Mouse (Mus musculus): ENCODE results near the gene Zfp428. TPM values are rescaled to one million over a fixed set of nuclear protein-coding genes. Genes with fewer than 3 reads are reported as not detected.
A peak's percentile ranks its signal among the peaks of the same experiment; 100 is the strongest.

Zfp428 gene
- total RNA-seq, 2 experiments from 2014 or later, result 0.40 to 0.69 TPM

- 0 out of 2 replicates have a peak, but pooled peaks have one; percentile 1 for ATAC-seq (ENCODE audit: poor library complexity, severe bottlenecking)
Observed at GRCm38 (mm10) chr7:24546068-24546614, 39.3 kb downstream of the Zfp428 start, which contains the start of the genes Pinlyp and Xrcc1. Gene Pinlyp, minus strand, starts transcription at chr7:24546118. Gene Xrcc1, plus strand, starts transcription at chr7:24546289.

GRCm38 (mm10) chr7:24546634-24547389 lies 40.0 kb downstream of the Zfp428 start:
- peak; percentile 100 for ATAC-seq (ENCODE audit: poor library complexity, severe bottlenecking)

- no peak for ATAC-seq (ENCODE audit: poor library complexity, severe bottlenecking)
Observed at GRCm38 (mm10) chr7:24547534-24548036, 40.8 kb downstream of the Zfp428 start.

GRCm38 (mm10) chr7:24551985-24552759 lies 45.4 kb downstream of the Zfp428 start:
- ATAC-seq (ENCODE audit: poor library complexity, severe bottlenecking), result peak; percentile 91

- ATAC-seq (ENCODE audit: poor library complexity, severe bottlenecking), result no peak
Observed at GRCm38 (mm10) chr7:24555786-24556185, 49.0 kb downstream of the Zfp428 start.

- no peak for ATAC-seq (ENCODE audit: poor library complexity, severe bottlenecking)
Observed at GRCm38 (mm10) chr7:24561450-24561849, 54.6 kb downstream of the Zfp428 start.

GRCm38 (mm10) chr7:24563191-24563836 lies 56.5 kb downstream of the Zfp428 start:
- no peak for ATAC-seq (ENCODE audit: poor library complexity, severe bottlenecking)

- ATAC-seq (ENCODE audit: poor library complexity, severe bottlenecking), result no peak
Observed at GRCm38 (mm10) chr7:24563837-24564206, 57.0 kb downstream of the Zfp428 start.

- ATAC-seq (ENCODE audit: poor library complexity, severe bottlenecking), result peak; percentile 99
Observed at GRCm38 (mm10) chr7:24564607-24565265, 57.9 kb downstream of the Zfp428 start.

Other genes with a start within 250 kb of the Zfp428 start
- 0.36 TPM in 1 of 2 replicates, not detected in the other for gene Zfp93, start 236.6 kb upstream of the Zfp428 start, total RNA-seq (2015)
- gene Zfp93, start 236.6 kb upstream of the Zfp428 start, total RNA-seq (2017), result 0.08 and 0.26 TPM in 2 replicates
- 4.2 and 4.9 TPM in 2 replicates for gene Zfp61, start 205.8 kb upstream of the Zfp428 start, total RNA-seq (2015)
- gene Zfp61, start 205.8 kb upstream of the Zfp428 start, total RNA-seq (2017), result 10.6 and 12.7 TPM in 2 replicates
- 0.49 and 1.6 TPM in 2 replicates for gene Zfp94, start 190.3 kb upstream of the Zfp428 start, total RNA-seq (2015)
- 0.94 and 0.95 TPM in 2 replicates for gene Zfp94, start 190.3 kb upstream of the Zfp428 start, total RNA-seq (2017)
- gene Tescl, start 173.1 kb upstream of the Zfp428 start, total RNA-seq (2015), result not detected in 2 replicates
- gene Tescl, start 173.1 kb upstream of the Zfp428 start, total RNA-seq (2017), result not detected in 2 replicates
- gene Lypd5, start 157.8 kb upstream of the Zfp428 start, total RNA-seq (2015), result not detected in 2 replicates
- gene Lypd5, start 157.8 kb upstream of the Zfp428 start, total RNA-seq (2017), result not detected in 2 replicates
- gene Kcnn4, start 136.7 kb upstream of the Zfp428 start, total RNA-seq (2015), result 5.9 and 7.6 TPM in 2 replicates
- gene Kcnn4, start 136.7 kb upstream of the Zfp428 start, total RNA-seq (2017), result 14.2 and 17.0 TPM in 2 replicates
- gene Smg9, start 107.4 kb upstream of the Zfp428 start, total RNA-seq (2015), result 21.6 and 22.3 TPM in 2 replicates
- gene Smg9, start 107.4 kb upstream of the Zfp428 start, total RNA-seq (2017), result 16.7 and 30.3 TPM in 2 replicates
- 0.74 and 1.8 TPM in 2 replicates for gene Irgc1, start 54.7 kb upstream of the Zfp428 start, total RNA-seq (2015)
- gene Irgc1, start 54.7 kb upstream of the Zfp428 start, total RNA-seq (2017), result 0.66 and 0.94 TPM in 2 replicates
- 100 and 110 TPM in 2 replicates for gene Plaur, start 44.5 kb upstream of the Zfp428 start, total RNA-seq (2015)
- 96.3 and 124 TPM in 2 replicates for gene Plaur, start 44.5 kb upstream of the Zfp428 start, total RNA-seq (2017)
- gene Cadm4, start 25.0 kb upstream of the Zfp428 start, total RNA-seq (2015), result not detected in 2 replicates
- not detected in 2 replicates for gene Cadm4, start 25.0 kb upstream of the Zfp428 start, total RNA-seq (2017)
- not detected in 2 replicates for gene AC161166.1, start 5.4 kb downstream of the Zfp428 start, total RNA-seq (2015)
- gene AC161166.1, start 5.4 kb downstream of the Zfp428 start, total RNA-seq (2017), result not detected in 2 replicates
- 2.4 and 2.7 TPM in 2 replicates for gene Irgq, start 23.7 kb downstream of the Zfp428 start, total RNA-seq (2015)
- gene Irgq, start 23.7 kb downstream of the Zfp428 start, total RNA-seq (2017), result 2.4 and 2.5 TPM in 2 replicates
- gene Pinlyp, start 39.1 kb downstream of the Zfp428 start, total RNA-seq (2015), result not detected in 2 replicates
- not detected in 2 replicates for gene Pinlyp, start 39.1 kb downstream of the Zfp428 start, total RNA-seq (2017)
- 18.3 and 27.5 TPM in 2 replicates for gene Xrcc1, start 39.3 kb downstream of the Zfp428 start, total RNA-seq (2015)
- gene Xrcc1, start 39.3 kb downstream of the Zfp428 start, total RNA-seq (2017), result 17.6 and 25.1 TPM in 2 replicates
- gene Ethe1, start 80.5 kb downstream of the Zfp428 start, total RNA-seq (2015), result 148 and 171 TPM in 2 replicates
- 59.2 and 67.7 TPM in 2 replicates for gene Ethe1, start 80.5 kb downstream of the Zfp428 start, total RNA-seq (2017)
- gene Zfp575, start 80.6 kb downstream of the Zfp428 start, total RNA-seq (2015), result 0.16 and 0.27 TPM in 2 replicates
- gene Zfp575, start 80.6 kb downstream of the Zfp428 start, total RNA-seq (2017), result 0.08 and 0.22 TPM in 2 replicates
- gene Phldb3, start 103.8 kb downstream of the Zfp428 start, total RNA-seq (2015), result 1.0 and 1.2 TPM in 2 replicates
- gene Phldb3, start 103.8 kb downstream of the Zfp428 start, total RNA-seq (2017), result 3.7 and 4.0 TPM in 2 replicates
- gene Lypd3, start 129.5 kb downstream of the Zfp428 start, total RNA-seq (2015), result not detected in 2 replicates
- not detected in 2 replicates for gene Lypd3, start 129.5 kb downstream of the Zfp428 start, total RNA-seq (2017)
- gene Tex101, start 169.7 kb downstream of the Zfp428 start, total RNA-seq (2015), result not detected in 2 replicates
- not detected in 2 replicates for gene Tex101, start 169.7 kb downstream of the Zfp428 start, total RNA-seq (2017)
- gene BC049730, start 202.2 kb downstream of the Zfp428 start, total RNA-seq (2015), result not detected in 2 replicates
- gene BC049730, start 202.2 kb downstream of the Zfp428 start, total RNA-seq (2017), result not detected in 2 replicates
- gene Gm4763, start 219.9 kb downstream of the Zfp428 start, total RNA-seq (2015), result not detected in 2 replicates
- 0.24 TPM in 1 of 2 replicates, not detected in the other for gene Gm4763, start 219.9 kb downstream of the Zfp428 start, total RNA-seq (2017)

Measured in megakaryocyte, adult 5-6 weeks (primary cell).